Mouse (Mus musculus) intestine, postnatal 0 days (tissue): Measurements from ENCODE around the gene Nup214. TPM values are rescaled to one million over a fixed set of nuclear protein-coding genes. Genes with fewer than 3 reads are reported as not detected.

Experiments
- ATAC-seq: fragments of 200-750 bp; cut with Nextera tagmentation; 2 replicates; pipeline ENCODE4 v1.8.0; 2017; ENCODE audit warnings: mild to moderate bottlenecking, moderate TSS enrichment, moderate library complexity
- H3K27ac ChIP-seq: fragments of 300-500 bp; sonication (generic); 2 replicates; pipeline ENCODE4 v1.5.1; 2014; ENCODE audit warnings: mild to moderate bottlenecking, low read depth, low read length, moderate library complexity
- H3K27me3 ChIP-seq: fragments of 300-500 bp; sonication (generic); replicated peaks from 2 replicates; pipeline ENCODE4 v1.6.1; 2014; ENCODE audit warnings: low read length, mixed read lengths; ENCODE audit not compliant: control insufficient read depth, insufficient read depth
- H3K36me3 ChIP-seq: fragments of 300-500 bp; sonication (generic); 2 replicates; pipeline ENCODE4 v1.6.1; 2014; ENCODE audit warnings: mild to moderate bottlenecking, moderate library complexity; ENCODE audit not compliant: control insufficient read depth, insufficient read depth
- H3K4me1 ChIP-seq: fragments of 300-500 bp; sonication (generic); replicated peaks from 2 replicates; pipeline ENCODE4 v1.6.1; 2014; ENCODE audit warnings: antibody characterized with exemption, low read length, mixed read lengths; ENCODE audit not compliant: control insufficient read depth, insufficient read depth
- H3K4me2 ChIP-seq: fragments of 300-500 bp; sonication (generic); replicated peaks from 2 replicates; pipeline ENCODE4 v1.6.1; 2014; ENCODE audit warnings: low read depth, mild to moderate bottlenecking, moderate library complexity
- H3K4me3 ChIP-seq: fragments of 300-500 bp; sonication (generic); 2 replicates; pipeline ENCODE4 v1.5.1; 2014; ENCODE audit warnings: low read depth, low read length
- H3K9ac ChIP-seq: fragments of 300-500 bp; sonication (generic); 2 replicates; pipeline ENCODE4 v1.6.1; 2014; ENCODE audit warnings: mild to moderate bottlenecking, low read depth, low read length
- H3K9me3 ChIP-seq: fragments of 300-500 bp; sonication (generic); 2 replicates; pipeline ENCODE4 v1.6.1; 2016; ENCODE audit warnings: mixed run types; ENCODE audit not compliant: control insufficient read depth
- CTCF ChIP-seq: sonication (generic); IDR thresholded peaks from 2 replicates; pipeline ENCODE4 v1.5.1; 2016; ENCODE audit warnings: low read depth, mild to moderate bottlenecking, control low read depth, antibody characterized with exemption, moderate library complexity
- WGBS: fragments of 180-500 bp; shearing (Covaris S2); extraction: QIAGEN DNeasy Blood & Tissue Kit; methylation state at CpG from one replicate; pipeline ENCODE4 v1.1.7; 2014; 5-methylcytosine and 5-hydroxymethylcytosine counted together
- polyA plus RNA-seq: library from polyadenylated mRNA; unstranded; fragments of >200 nt; fragmentation: Nextera tagmentation; extraction: Ambion mirVana; gene quantifications from 2 replicates; pipeline ENCODE4 v1.2.1, GENCODE M21; 2015

The Nup214 gene
- polyA plus RNA-seq, 1 experiment from 2014 or later: 31.3 TPM

GRCm38 (mm10) chr2:31938298-31938697 lies 35.9 kb upstream of the Nup214 start:
- Histone ChIP-seq H3K4me2 (no peak overlapping the region), H3K4me1 (no peaks in the 10 kb centered on the region), H3K9ac (no peak overlapping the region), H3K4me3 (no peak overlapping the region), H3K9me3 (no peaks in the 10 kb centered on the region), H3K27me3 (no peaks in the 10 kb centered on the region; the same call in 1 of the 2 replicates), H3K36me3 (no peaks in the 10 kb centered on the region), H3K27ac (no peak overlapping the region)
- ATAC-seq: no peak
- no peak for TF ChIP-seq CTCF
- WGBS: 58% methylated on average over 1 of the region's 1 CpGs

GRCm38 (mm10) chr2:31943011-31943410 lies 31.2 kb upstream of the Nup214 start:
- no peak for ATAC-seq
- Histone ChIP-seq H3K4me2 (no peak overlapping the region), H3K36me3 (no peaks in the 10 kb centered on the region), H3K4me1 (no peaks in the 10 kb centered on the region), H3K9ac (no peak overlapping the region), H3K27me3 (peaks cover under 1% of the 10 kb centered on the region; the same call in 1 of the 2 replicates), H3K4me3 (no peak overlapping the region), H3K9me3 (no peaks in the 10 kb centered on the region), H3K27ac (no peak overlapping the region)
- TF ChIP-seq CTCF: no peak
- 63% methylated on average over 4 of the region's 4 CpGs for WGBS

DNA sequence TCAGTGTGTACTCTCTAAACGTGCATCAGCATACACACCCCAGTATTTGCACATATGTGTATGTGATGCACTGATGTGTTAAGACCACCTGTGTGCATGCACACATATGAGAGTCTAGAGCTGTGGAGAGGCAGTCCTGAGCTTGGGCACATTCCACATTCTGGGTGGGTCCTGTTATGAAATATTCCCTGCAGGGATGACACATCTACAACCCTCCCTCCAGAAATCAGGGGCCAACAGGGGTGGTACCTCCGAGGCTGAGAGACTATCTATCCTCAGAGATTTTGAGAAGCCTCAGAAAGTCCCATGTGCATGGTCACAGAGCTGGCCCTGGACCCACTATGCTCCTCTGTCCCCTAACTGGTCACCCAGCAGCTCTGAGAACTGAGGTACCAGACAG lies 28.7 kb upstream of the Nup214 start:
- H3K4me3 ChIP-seq: no peak overlapping the region
- TF ChIP-seq CTCF: no peak
- H3K36me3 ChIP-seq: no peaks in the 10 kb centered on the region
- H3K27me3 ChIP-seq: peaks cover 10% of the 10 kb centered on the region
- H3K9me3 ChIP-seq: no peaks in the 10 kb centered on the region
- H3K4me1 ChIP-seq: no peaks in the 10 kb centered on the region
- no peak for ATAC-seq
- no peak overlapping the region for H3K4me2 ChIP-seq
- 64% methylated on average over 2 of the region's 2 CpGs for WGBS
- no peak overlapping the region for H3K9ac ChIP-seq
- H3K27ac ChIP-seq: no peak overlapping the region

- TF ChIP-seq CTCF: peak; percentile 49
- H3K9me3 ChIP-seq: no peaks in the 10 kb centered on the region
- ATAC-seq: peak; percentile 48
- no peak overlapping the region for H3K4me2 ChIP-seq
- no peaks in the 10 kb centered on the region for H3K36me3 ChIP-seq
- WGBS: 53% methylated on average over 6 of the region's 6 CpGs
- no peaks in the 10 kb centered on the region for H3K4me1 ChIP-seq
- H3K27me3 ChIP-seq: peaks cover 15% of the 10 kb centered on the region; the same call in 1 of the 2 replicates
- no peak overlapping the region for H3K4me3 ChIP-seq
- H3K27ac ChIP-seq: no peak overlapping the region
- H3K9ac ChIP-seq: no peak overlapping the region
These were observed 25.8 kb upstream of the Nup214 start for GRCm38 (mm10) chr2:31948392-31948791.

- Histone ChIP-seq H3K27me3 (peaks cover 15% of the 10 kb centered on the region; the same call in 1 of the 2 replicates), H3K4me1 (no peaks in the 10 kb centered on the region), H3K4me2 (no peak overlapping the region), H3K36me3 (no peaks in the 10 kb centered on the region), H3K9ac (no peak overlapping the region), H3K9me3 (no peaks in the 10 kb centered on the region), H3K27ac (no peak overlapping the region), H3K4me3 (no peak overlapping the region)
- 46% methylated on average over 6 of the region's 6 CpGs for WGBS
- no peak for TF ChIP-seq CTCF
- ATAC-seq: no peak
These were observed 25.4 kb upstream of the Nup214 start for GRCm38 (mm10) chr2:31948801-31949200.

DNA sequence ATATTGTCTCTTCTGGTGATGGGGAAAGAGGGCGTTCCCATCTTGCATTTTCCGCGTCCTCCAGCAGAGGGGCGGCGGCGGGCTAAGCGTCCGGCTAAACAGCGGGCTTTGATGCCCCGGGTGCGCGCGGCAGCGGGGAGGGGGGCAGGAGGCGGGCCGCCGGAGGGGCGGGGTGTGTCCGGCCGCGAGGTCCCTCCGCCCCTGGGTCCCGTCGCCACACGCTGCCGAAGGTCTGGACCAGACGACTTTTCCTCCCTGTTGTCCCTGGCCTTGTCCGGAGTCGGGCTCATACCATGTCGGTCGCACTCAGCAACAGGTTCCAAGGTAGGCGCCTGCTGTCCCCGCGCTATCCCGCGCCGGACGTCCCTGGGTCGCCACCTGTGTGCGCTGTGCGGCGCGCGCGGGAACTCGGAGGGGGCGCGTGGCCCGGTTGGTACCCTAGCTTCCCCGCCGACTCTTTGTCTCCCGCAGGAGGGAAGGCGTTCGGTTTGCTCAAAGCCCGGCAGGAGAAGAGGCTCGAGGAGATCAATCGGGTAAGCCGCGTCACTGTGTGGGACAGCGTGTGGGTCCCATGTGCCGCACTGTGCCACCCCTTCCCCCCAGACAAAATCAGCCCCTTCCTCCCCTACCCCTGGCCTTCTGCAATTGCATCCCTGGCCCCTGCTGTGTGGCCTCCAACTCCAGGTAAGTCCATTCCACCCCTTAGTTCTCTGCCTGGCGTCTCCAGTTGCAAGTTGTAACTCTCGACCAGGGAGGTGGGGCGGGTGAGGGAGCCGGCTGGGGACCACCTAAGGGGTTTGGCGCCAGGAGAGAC lies 24.0 kb upstream of the Nup214 start, which contains the start of gene Aif1l:
Gene Aif1l, plus strand, starts transcription at position 82 of the 814 bp plus-strand sequence.
- Histone ChIP-seq H3K36me3 (no peaks in the 10 kb centered on the region), H3K9ac (peak within 1 kb of the TSS; percentile 46), H3K4me2 (peak within 1 kb of the TSS; percentile 99), H3K4me3 (peak within 1 kb of the TSS; percentile 56), H3K9me3 (no peaks in the 10 kb centered on the region), H3K27ac (no peak within 1 kb of the TSS), H3K4me1 (no peaks in the 10 kb centered on the region), H3K27me3 (peaks cover 15% of the 10 kb centered on the region; the same call in 1 of the 2 replicates)
- TF ChIP-seq CTCF: peak; percentile 65
- peak; percentile 39; the same call in 1 of the 2 replicates for ATAC-seq
- under 1% methylated on average over 65 of the region's 66 CpGs for WGBS
